Mouse (Mus musculus) testis, adult 2 months (tissue): ENCODE measurements at regions not wholly inside any gene's neighbourhood (a gene's known extent, or its start where the extent isn't known, plus 50 kb on each side); places are given as distances from the start of the nearest gene placed in this dataset.
A peak's percentile ranks its signal among the peaks of the same experiment; 100 is the strongest.

Experiments used
- CTCF ChIP-seq: fragments of 200-500 bp; IDR thresholded peaks from 2 replicates; pipeline ENCODE4 v1.5.1; 2012; ENCODE audit warnings: low read depth, mild to moderate bottlenecking, inconsistent platforms, low read length, moderate library complexity; ENCODE audit not compliant: control insufficient read depth, insufficient read depth, insufficient replicate concordance
- POLR2A ChIP-seq: fragments of 200-500 bp; IDR thresholded peaks from 2 replicates; pipeline ENCODE4 v1.6.1; 2012; ENCODE audit warnings: low read depth, mild to moderate bottlenecking, inconsistent platforms, low read length, moderate library complexity; ENCODE audit not compliant: control insufficient read depth

- peak; percentile 54; the same call in 1 of the 2 replicates for TF ChIP-seq CTCF
- no peak for TF ChIP-seq POLR2A
Observed at GRCm38 (mm10) chr1:35478262-35478661, 589.9 kb upstream of the Hs6st1 start.
